Mouse (Mus musculus) Patski (cell line): ENCODE measurements at regions not wholly inside any gene's neighbourhood (a gene's known extent, or its start where the extent isn't known, plus 50 kb on each side); places are given as distances from the start of the nearest gene placed in this dataset.

ENCODE experiments used
- ATAC-seq: fragments of 100-300 bp; one replicate; pipeline ENCODE4 v1.8.0; 2021
- CTCF ChIA-PET: fragments of 350-600 bp; sonication (Branson Sonifier 250); formaldehyde crosslinking; loops from one replicate; lab custom pipeline; 2022; ENCODE audit warnings: inconsistent platforms; lab: Charles Lee
- POLR2A ChIA-PET: fragments of 350-600 bp; sonication (Branson Sonifier 250); formaldehyde crosslinking; loops from one replicate; lab custom pipeline; 2022; ENCODE audit warnings: antibody characterized with exemption, inconsistent platforms; lab: Charles Lee
- DNase-seq: peaks from one replicate; pipeline ENCODE4 v3.0.0-alpha.2; 2011; ENCODE audit warnings: low read depth, low spot score
- H3K27me3 ChIP-seq: fragments of 371-371 bp; one replicate; pipeline ENCODE4 v1.5.1; 2021
- CTCF ChIP-seq: fragments of 100-300 bp; IDR thresholded peaks from one replicate; pipeline ENCODE4 v1.5.1; 2021
- in situ Hi-C: fragments of 300-500 bp; cut with MboI; formaldehyde crosslinking; loops from 3 replicates; pipeline ENCODE4 v1.11.1; 2018; ENCODE audit warnings: low pct_unique_long_range_greater_than_20kb, mixed read lengths

- peaks cover 7% of the 10 kb centered on the region for H3K27me3 ChIP-seq
- ATAC-seq (no peak), DNase-seq (no peak)
- TF ChIP-seq CTCF = no peak
- in situ Hi-C loops = no loop called here
- POLR2A ChIA-PET = no interaction called here
- CTCF ChIA-PET = interaction anchor here (0.8 kb wide), 1 partner anchor 707 kb away, joined by 3 read pairs; no protein-coding TSS in a partner anchor
Measured at GRCm38 (mm10) chr5:47272642-47273041, 710.3 kb upstream of the Slit2 start.

GRCm38 (mm10) chr5:47273389-47274255 lies 709.3 kb upstream of the Slit2 start:
- TF ChIP-seq CTCF = no peak
- ChIA-PET POLR2A (no interaction called here), CTCF (interaction anchor here (0.8 kb wide), 1 partner anchor 706 kb away, joined by 3 read pairs; no protein-coding TSS in a partner anchor)
- ATAC-seq = no peak
- no peak for DNase-seq
- in situ Hi-C loops = no loop called here
- peaks cover 10% of the 10 kb centered on the region for H3K27me3 ChIP-seq

- no peak for ATAC-seq
- no peak for TF ChIP-seq CTCF
- no peak for DNase-seq
- CTCF ChIA-PET = no interaction called here
- H3K27me3 ChIP-seq = peaks cover 12% of the 10 kb centered on the region
- POLR2A ChIA-PET = no interaction called here
- in situ Hi-C loops = no loop called here
Measured at GRCm38 (mm10) chr5:47274256-47274638, 708.7 kb upstream of the Slit2 start.

- in situ Hi-C loops = no loop called here
- ATAC-seq (no peak), DNase-seq (no peak)
- peaks cover 9% of the 10 kb centered on the region for H3K27me3 ChIP-seq
- ChIA-PET CTCF (no interaction called here), POLR2A (no interaction called here)
- no peak for TF ChIP-seq CTCF
Measured at GRCm38 (mm10) chr5:47276231-47277195, 706.4 kb upstream of the Slit2 start.

GRCm38 (mm10) chr5:47279630-47280029 lies 703.3 kb upstream of the Slit2 start:
- TF ChIP-seq CTCF = no peak
- CTCF ChIA-PET = no interaction called here
- no peak for ATAC-seq
- POLR2A ChIA-PET = no interaction called here
- H3K27me3 ChIP-seq = peaks cover 9% of the 10 kb centered on the region
- DNase-seq = no peak
- in situ Hi-C loops = no loop called here

- in situ Hi-C loops = no loop called here
- H3K27me3 ChIP-seq = peaks cover 5% of the 10 kb centered on the region
- ChIA-PET POLR2A (no interaction called here), CTCF (interaction anchor here (1.4 kb wide), 1 partner anchor 9 kb away, joined by 3 read pairs; no protein-coding TSS in a partner anchor)
- ATAC-seq (no peak), DNase-seq (no peak)
- no peak for TF ChIP-seq CTCF
Measured at GRCm38 (mm10) chr5:47299602-47300001, 683.3 kb upstream of the Slit2 start.

- no peak for ATAC-seq
- ChIA-PET CTCF (no interaction called here), POLR2A (no interaction called here)
- no peak for TF ChIP-seq CTCF
- in situ Hi-C loops = no loop called here
- DNase-seq = no peak
- peaks cover 15% of the 10 kb centered on the region for H3K27me3 ChIP-seq
Measured at GRCm38 (mm10) chr5:47317506-47317905, 665.4 kb upstream of the Slit2 start.

GRCm38 (mm10) chr5:47318147-47318546 lies 664.8 kb upstream of the Slit2 start:
- in situ Hi-C loops = no loop called here
- peaks cover 11% of the 10 kb centered on the region for H3K27me3 ChIP-seq
- POLR2A ChIA-PET = no interaction called here
- ATAC-seq = no peak
- CTCF ChIA-PET = no interaction called here
- DNase-seq = no peak
- no peak for TF ChIP-seq CTCF

GRCm38 (mm10) chr5:47322511-47323167 lies 660.3 kb upstream of the Slit2 start:
- DNase-seq (no peak), ATAC-seq (no peak)
- H3K27me3 ChIP-seq = peaks cover 10% of the 10 kb centered on the region
- ChIA-PET POLR2A (no interaction called here), CTCF (interaction anchor here (1.2 kb wide), 1 partner anchor 33 kb away, joined by 3 read pairs; no protein-coding TSS in a partner anchor)
- no peak for TF ChIP-seq CTCF
- in situ Hi-C loops = no loop called here

GRCm38 (mm10) chr5:47334299-47334698 lies 648.6 kb upstream of the Slit2 start:
- ChIA-PET CTCF (interaction anchor here (1.0 kb wide), 1 partner anchor 9 kb away, joined by 3 read pairs; no protein-coding TSS in a partner anchor), POLR2A (no interaction called here)
- in situ Hi-C loops = no loop called here
- H3K27me3 ChIP-seq = peaks cover 19% of the 10 kb centered on the region
- DNase-seq (no peak), ATAC-seq (no peak)
- TF ChIP-seq CTCF = no peak
